Mouse (Mus musculus): ENCODE measurements at regions not wholly inside any gene's neighbourhood (a gene's known extent, or its start where the extent isn't known, plus 50 kb on each side); places are given as distances from the start of the nearest gene placed in this dataset.
"Not testable (repeated sequence)": the region's sequence is repeated elsewhere in the genome, so short reads cannot be mapped to it uniquely, and the experiment has no call there.

- ATAC-seq; H3K4me3 ChIP-seq (ENCODE audit: low read length); H3K4me1 ChIP-seq (ENCODE audit: insufficient read depth, low read length); H3K27ac ChIP-seq; H3K36me3 ChIP-seq (ENCODE audit: insufficient read depth, low read length); H3K27me3 ChIP-seq (ENCODE audit: insufficient read depth, low read length); DNase-seq (ENCODE audit: low spot score); H3K9ac ChIP-seq (replicated peaks; ENCODE audit: low read length); H3K4me2 ChIP-seq (ENCODE audit: low read depth, low read length): not testable (repeated sequence)
- peaks cover 52% of the 10 kb centered on the region for H3K9me3 ChIP-seq (ENCODE audit: low read length)
- WGBS, result 87% methylated on average over 8 of the region's 8 CpGs
These were observed 59.0 kb upstream of the Btbd35f25 start for GRCm38 (mm10) chrX:31775937-31776336.

DNA sequence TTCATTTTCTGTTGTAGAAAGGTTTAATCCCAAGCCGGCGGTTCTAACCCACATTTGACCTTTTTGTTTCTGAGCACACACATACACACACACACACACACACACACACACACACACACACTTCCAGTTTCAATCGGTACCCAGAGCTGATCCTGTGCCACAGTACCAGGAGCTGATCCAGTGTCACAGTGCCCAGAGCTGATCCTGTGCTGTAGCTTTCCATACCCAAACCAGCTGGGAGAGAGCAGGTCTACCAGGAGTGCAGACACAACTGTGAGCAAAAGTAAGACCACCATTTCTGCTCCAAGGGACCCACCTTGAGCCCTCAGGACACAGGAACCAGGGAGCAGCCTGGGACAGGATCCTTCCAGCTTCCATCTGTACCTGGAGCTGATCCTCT lies 58.3 kb upstream of the Btbd35f25 start:
- Histone ChIP-seq H3K4me3 (ENCODE audit: low read length) (no peak overlapping the region), H3K4me2 (ENCODE audit: low read depth, low read length) (no peak overlapping the region), H3K9me3 (ENCODE audit: low read length) (peaks cover 53% of the 10 kb centered on the region), H3K27me3 (ENCODE audit: insufficient read depth, low read length) (no peaks in the 10 kb centered on the region), H3K4me1 (ENCODE audit: insufficient read depth, low read length) (no peaks in the 10 kb centered on the region), H3K36me3 (ENCODE audit: insufficient read depth, low read length) (no peaks in the 10 kb centered on the region), H3K9ac (replicated peaks; ENCODE audit: low read length) (no peak overlapping the region), H3K27ac (no peak overlapping the region)
- 86% methylated on average over 3 of the region's 3 CpGs for WGBS
- no peak for TF ChIP-seq CTCF (IDR thresholded peaks at IDR 0.05; ENCODE audit: low read depth)
- no peak for DNase-seq (ENCODE audit: low spot score)
- no peak for ATAC-seq
